Mouse (Mus musculus) lung, postnatal 14 days (tissue): ENCODE data around the gene Krt15.

ENCODE experiments used
- DNase-seq: peaks from one replicate; pipeline ENCODE4 v3.0.0; 2021

The Krt15 gene

GRCm38 (mm10) chr11:100135731-100136130, at the start of gene Krt15:
Gene Krt15, minus strand, starts transcription at chr11:100135928.
- no peak for DNase-seq

GRCm38 (mm10) chr11:100181725-100182124, 46.0 kb upstream of the Krt15 start:
- DNase-seq: no peak

- DNase-seq: no peak
Observed at GRCm38 (mm10) chr11:100179260-100179659, 43.5 kb upstream of the Krt15 start.

GRCm38 (mm10) chr11:100178307-100178706, 42.6 kb upstream of the Krt15 start:
- DNase-seq: no peak

- DNase-seq: no peak
Observed at GRCm38 (mm10) chr11:100176791-100177190, 41.1 kb upstream of the Krt15 start.

- DNase-seq: peak; percentile 81
Observed at GRCm38 (mm10) chr11:100168765-100169762, 33.3 kb upstream of the Krt15 start.

GRCm38 (mm10) chr11:100168071-100168470, 32.3 kb upstream of the Krt15 start:
- peak; percentile 72 for DNase-seq

GRCm38 (mm10) chr11:100164392-100164791, 28.7 kb upstream of the Krt15 start:
- DNase-seq: no peak

- no peak for DNase-seq
Observed at GRCm38 (mm10) chr11:100157908-100158477, 22.3 kb upstream of the Krt15 start.

GRCm38 (mm10) chr11:100157331-100157730, 21.6 kb upstream of the Krt15 start:
- no peak for DNase-seq

- DNase-seq: no peak
Observed at GRCm38 (mm10) chr11:100155497-100156255, 19.9 kb upstream of the Krt15 start.

- DNase-seq: no peak
Observed at GRCm38 (mm10) chr11:100148615-100149330, 13.0 kb upstream of the Krt15 start, which contains the start of gene Krt19. Gene Krt19, minus strand, starts transcription at chr11:100148665.

- no peak for DNase-seq
Observed at GRCm38 (mm10) chr11:100147566-100148353, 12.0 kb upstream of the Krt15 start.

- peak; percentile 64 for DNase-seq
Observed at GRCm38 (mm10) chr11:100145858-100146560, 10.3 kb upstream of the Krt15 start.

GRCm38 (mm10) chr11:100145104-100145503, 9.4 kb upstream of the Krt15 start:
- DNase-seq: peak; percentile 61

- DNase-seq: no peak
Observed at GRCm38 (mm10) chr11:100140966-100141365, 5.2 kb upstream of the Krt15 start.

- DNase-seq: no peak
Observed at GRCm38 (mm10) chr11:100139391-100139790, 3.7 kb upstream of the Krt15 start.

- DNase-seq: no peak
Observed at GRCm38 (mm10) chr11:100138809-100139208, 3.1 kb upstream of the Krt15 start.

- DNase-seq: no peak
Observed at GRCm38 (mm10) chr11:100137693-100138092, 2.0 kb upstream of the Krt15 start.

GRCm38 (mm10) chr11:100136559-100136958, 831 bp upstream of the Krt15 start:
- no peak for DNase-seq

- no peak for DNase-seq
Observed at GRCm38 (mm10) chr11:100124901-100125300, 10.8 kb downstream of the Krt15 start.
